Mouse (Mus musculus) layer of hippocampus, postnatal 36 days (tissue): ENCODE results near the gene Pcgf6. TPM values are rescaled to one million over a fixed set of nuclear protein-coding genes. Genes with fewer than 3 reads are reported as not detected.

Source experiments
- DNase-seq, 2 experiments: peaks; one replicate each; pipeline ENCODE4 v3.0.0; 2022
- total RNA-seq, 2 experiments: library from RNA; stranded (reverse); gene quantifications; 2 replicates each; pipeline ENCODE4 v1.2.3; 2021

The Pcgf6 gene
- total RNA-seq, result 10 to 100 TPM; 21.3 to 24.6 TPM

DNA sequence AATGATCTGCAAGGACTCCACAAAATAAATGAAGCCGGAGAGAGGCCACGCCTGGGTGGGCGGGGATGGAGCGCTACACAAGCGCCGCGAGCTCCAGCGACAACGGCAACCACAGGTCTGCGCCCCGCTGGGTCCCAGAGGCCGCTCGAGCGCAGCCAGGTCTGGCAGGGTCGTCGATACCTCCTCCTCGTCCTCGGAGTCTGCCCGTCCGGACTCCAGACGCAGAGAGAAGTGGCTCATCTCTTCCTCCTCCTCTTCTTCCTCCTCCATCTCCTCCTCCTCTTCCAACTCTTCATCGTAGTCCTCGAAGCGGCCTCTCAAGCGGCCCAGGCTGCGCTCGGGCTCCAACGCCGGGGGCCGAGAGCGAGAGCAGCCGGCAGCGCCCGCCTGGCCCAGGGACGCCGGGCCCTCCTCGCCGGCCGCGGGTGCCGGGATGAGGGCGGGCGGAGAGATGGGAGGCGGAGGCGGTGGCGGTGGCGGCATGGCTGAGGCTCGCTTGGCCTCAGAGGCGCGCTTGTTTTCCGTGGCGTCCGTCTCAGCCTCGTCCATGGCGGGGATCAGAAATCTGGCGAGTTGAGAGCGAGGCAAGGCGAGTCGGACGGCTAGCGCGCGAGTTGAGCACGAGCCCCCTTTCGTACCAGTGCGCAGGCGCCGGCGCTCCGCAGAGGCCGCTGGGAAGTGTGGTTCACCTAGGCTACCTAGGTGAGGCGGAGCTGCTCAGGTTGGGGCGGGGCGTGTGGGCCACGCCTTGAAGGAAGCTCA lies at the start of gene Pcgf6:
Gene Pcgf6 (minus strand): TSS at position 636 of the 762 bp plus-strand sequence.
- peak; percentile 83 to 84 for DNase-seq

DNA sequence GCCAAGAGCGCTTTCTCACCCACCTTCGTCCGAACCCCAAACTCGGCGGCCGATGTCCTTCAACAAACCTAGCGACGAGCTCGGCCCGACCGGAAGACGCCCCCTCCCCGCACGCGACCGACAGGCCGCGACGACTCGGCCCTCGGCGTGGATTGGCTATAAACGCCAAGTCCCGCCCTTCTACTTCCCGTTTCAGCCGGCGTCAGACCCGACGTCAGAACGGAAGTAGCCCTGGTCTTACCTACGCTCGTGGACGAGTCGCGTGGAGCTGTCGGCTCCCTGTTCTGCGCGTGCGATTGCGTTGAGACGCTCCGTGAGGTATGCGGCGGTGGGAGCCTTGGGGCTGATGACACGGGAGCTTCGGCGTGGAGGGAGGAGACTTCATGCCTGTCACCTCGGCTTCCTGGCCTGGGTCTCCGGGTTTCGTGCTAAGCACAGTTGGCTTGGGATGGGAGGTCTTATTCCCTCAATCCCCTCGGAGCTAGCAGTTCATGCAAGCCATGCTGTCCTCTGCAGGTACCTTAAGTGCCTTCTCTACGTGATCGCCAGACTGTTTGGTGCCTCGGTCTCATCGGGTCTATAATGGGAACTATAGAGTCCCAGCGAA lies 39.9 kb upstream of the Pcgf6 start, which contains the start of the genes Usmg5 and Pdcd11:
Gene Usmg5 (minus strand): TSS at position 98 of the 607 bp plus-strand sequence.
Gene Pdcd11 (plus strand): TSS at position 219 of the 607 bp plus-strand sequence.
- DNase-seq, result peak; percentile 97

DNA sequence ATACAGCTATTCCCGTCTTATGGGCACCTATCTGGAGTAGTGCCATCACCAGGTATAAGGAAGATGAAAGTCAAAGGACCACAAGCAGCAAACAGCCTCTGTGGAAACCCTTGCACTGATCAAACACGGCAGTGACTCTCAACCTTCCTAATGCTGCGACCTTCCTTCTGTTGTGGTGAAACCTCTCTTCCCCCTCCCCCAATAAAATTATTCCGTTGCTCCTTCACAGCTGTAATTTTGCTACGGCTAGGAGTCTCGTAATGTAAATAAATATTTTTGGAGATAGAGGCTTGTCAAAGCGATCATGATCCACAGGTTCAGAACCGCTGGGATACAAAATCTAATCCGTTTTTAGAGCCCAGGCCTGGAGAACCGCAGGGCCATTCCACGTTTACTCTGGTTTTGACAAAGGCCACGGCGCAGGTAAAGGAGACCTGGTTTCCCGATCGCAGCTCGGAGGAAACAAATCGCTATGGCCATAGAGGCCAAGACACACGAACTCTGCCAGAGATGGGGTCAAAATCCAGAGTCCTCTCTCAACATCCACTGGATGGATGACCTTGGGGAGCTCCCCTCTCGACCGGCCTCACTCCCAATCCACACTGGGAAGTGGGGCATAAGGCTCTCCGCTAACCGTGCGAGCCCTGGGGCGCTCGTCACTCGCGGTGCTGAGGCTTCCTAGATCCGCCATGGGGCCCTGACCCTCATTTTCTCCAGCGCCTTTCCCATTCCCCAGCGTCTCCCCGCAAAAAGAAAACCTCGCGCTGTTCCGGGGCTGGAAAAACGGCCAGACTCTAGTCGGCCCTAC lies 39.2 kb upstream of the Pcgf6 start:
- DNase-seq, result peak in 1 of 2 experiments; percentile 16

DNA sequence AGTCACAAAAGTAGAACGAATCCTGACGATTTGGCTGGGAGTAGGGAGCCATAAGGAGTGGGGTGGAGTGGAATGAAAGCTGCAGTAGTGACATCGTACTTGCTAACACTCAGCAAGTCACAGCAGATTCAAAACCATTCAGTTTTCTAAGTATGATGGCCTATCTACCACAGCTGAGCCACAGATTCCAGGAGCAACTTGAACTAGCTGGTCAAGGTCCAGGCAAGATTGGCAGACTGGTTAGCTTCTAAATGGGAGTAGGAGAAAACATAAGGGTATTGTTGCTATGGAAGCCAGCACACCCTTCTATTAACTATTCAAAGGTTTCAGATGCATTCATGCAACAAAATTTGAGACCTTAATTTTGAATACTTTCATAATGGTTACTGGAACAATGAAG lies 37.5 kb upstream of the Pcgf6 start:
- no peak for DNase-seq

DNA sequence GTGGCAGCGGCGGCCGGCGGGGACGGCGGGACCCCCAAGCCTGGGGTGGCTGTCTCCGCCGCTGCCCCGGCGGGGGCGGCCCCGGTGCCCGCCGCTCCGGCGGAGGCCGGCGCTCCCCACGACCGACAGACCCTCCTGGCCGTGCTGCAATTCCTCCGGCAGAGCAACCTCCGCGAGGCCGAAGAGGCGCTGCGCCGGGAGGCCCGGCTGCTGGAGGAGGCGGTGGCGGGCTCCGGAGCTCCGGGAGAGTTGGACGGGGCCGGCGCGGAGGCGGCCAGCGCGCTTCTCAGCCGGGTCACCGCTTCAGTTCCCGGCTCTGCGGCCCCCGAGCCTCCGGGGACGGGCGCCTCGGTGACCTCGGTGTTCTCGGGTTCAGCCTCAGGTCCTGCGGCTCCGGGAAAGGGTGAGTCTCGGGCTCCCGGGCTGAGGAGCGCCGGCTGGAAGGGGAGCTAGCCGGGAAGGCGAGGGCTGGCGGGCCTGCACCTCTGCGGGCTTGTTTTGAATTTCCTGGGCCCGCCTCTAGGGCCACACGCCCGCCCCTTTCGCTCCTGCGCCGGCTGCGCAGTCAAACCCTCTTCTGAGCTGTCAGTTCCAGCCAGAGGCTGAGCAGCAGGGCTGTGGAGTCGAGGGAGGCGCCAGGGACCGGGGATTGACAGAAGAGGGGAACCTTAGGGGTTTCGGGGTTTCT lies 17.4 kb upstream of the Pcgf6 start:
- DNase-seq, result peak; percentile 85 to 87

DNA sequence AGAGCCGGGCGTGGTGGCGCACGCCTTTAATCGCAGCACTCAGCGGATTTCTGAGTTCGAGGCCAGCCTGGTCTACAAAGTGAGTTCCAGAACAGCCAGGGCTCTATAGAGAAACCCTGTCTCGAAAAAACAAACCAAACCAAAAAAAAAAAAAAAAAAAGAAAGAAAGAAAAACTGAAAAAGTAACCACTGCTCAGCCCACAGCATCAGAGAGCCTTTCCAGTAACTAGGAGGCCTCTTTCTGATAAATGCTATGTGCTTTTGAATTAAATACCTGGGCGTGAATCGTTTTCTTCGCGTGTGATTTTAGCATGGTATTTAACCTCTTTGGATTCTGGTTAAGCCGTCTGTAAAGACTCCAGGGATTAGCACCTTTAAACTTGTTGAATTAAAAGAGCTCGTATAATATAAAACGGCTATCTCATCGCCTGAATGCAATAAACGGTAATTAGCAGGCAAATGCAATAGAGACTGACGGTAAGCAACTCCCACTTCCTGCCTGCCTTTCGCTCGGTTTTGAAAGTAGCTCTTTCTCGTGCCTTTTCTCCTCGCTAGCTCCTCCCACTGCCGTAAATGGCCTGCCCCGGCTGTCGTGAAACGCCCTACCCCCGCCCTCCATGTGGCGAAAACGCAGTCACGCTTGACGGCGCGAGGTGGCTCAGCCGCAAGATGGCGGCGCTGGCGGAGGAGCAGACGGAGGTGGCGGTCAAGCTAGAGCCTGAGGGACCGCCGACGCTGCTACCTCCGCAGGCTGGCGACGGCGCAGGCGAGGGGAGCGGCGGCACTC lies 16.6 kb upstream of the Pcgf6 start, which contains the start of gene Taf5:
Gene Taf5 (plus strand): TSS at position 651 of the 787 bp plus-strand sequence.
- DNase-seq, result peak; percentile 95 to 97

DNA sequence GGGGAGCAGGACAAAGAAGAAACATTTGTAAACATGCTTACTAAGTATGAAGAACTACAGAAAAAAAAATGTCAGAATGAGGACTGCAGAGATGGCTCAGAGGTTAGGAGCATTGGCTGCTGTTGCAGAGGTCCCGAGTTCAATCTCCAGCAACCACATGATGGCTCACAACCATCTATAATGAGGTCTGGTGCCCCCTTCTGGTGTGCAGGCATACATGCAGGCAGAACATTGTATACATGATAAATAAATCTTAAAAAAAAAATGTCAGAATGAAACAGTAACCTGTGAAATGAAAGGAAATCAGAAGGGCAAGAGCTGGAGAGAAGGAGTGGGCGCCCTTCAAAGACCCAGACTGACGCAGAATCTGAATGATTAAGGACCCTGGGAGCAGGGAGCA lies 15.2 kb upstream of the Pcgf6 start:
- DNase-seq, result no peak

DNA sequence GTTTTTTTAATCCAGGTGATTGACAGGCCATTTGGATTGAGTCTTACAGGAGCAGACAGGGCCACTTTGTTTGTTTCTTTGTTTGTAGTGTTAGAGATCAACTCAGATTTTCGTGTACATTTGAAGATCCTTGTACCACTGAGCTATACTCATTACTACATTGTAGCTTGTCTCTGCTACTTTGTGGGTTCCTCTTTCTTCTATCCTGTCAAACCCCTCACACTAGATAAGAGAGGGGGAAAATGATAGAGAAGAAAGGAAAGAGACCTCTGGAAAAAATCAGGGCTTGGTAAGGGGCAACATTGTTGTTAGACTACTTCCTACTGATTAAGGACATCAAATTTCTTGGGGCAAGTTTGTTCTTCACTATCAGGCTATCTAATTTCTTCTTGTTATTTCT lies 7.0 kb upstream of the Pcgf6 start:
- DNase-seq, result no peak

DNA sequence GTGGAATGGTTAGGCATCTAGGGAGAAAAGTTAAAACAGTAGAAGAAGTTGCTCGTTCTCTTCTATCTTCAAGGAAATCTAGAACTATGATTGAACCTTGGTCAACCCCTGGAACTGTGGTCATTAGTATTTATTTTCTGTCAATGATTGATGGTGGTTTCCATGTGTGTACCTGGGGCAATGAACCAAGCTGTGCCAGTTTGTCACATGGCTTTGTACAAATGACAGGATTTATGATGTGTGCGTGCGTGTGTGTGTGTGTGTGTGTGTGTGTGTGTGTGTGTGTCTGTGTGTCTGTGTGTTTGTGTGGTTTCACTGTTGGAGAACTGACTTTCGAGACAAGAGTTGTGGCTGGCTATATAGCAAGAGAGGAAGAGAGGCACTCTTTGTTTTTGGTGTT lies 2.8 kb upstream of the Pcgf6 start:
- DNase-seq, result no peak

DNA sequence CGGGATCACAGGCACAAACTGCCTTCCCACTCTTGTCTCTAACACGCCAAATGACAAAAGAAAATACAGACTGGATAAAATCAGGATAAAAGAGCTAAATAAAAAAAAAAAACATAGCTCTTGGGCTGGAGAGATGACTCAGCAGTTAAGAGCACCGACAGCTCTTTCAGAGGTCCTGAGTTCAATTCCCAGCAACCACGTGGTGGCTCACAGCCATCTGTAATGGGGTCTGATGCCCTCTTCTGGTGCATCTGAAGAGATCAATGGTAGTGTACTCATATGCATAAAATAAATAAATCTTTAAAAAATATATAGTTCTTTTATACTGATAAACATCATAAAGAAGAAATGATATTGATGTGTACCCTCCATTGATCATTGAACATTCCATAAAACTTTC lies 2.2 kb upstream of the Pcgf6 start:
- DNase-seq, result no peak

DNA sequence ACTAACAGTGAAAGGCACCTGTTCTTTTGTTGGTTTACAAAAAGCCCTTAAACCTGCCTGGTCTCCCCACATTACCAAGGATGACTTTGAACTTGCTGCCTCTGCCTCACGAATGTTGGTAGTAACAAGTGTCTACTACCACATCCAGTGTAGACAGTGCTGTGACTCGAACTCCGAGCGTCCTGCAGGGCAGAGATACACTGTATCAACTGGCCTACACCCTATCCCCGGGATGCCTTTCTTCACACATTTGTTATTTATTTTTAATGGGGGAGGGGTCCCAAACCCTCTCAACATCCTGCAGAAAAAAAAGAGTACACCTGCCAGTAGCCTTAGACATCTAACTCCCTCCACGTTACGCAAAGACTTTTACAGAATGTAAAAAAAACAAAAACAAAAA lies 866 bp downstream of the Pcgf6 start:
- DNase-seq, result no peak

DNA sequence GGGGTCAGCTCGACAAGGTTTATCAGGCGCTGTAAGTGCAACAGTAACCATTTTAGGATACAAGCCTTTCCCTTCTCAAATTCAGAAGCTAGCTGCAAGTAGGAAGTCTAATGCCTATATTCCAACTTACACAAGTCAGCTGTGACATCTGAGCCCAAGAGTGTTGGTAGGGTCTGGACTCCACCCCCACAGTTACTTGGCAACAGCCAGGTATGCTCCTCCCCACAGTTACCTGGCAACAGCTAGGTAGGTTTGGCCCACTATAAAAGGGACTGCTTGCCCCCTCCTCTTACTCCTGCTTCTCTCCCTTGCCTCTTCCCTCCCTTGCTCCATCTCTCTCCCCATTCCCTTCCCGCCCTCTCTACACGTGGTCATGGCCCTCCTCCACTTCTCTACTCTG lies 1.6 kb downstream of the Pcgf6 start:
- no peak for DNase-seq

DNA sequence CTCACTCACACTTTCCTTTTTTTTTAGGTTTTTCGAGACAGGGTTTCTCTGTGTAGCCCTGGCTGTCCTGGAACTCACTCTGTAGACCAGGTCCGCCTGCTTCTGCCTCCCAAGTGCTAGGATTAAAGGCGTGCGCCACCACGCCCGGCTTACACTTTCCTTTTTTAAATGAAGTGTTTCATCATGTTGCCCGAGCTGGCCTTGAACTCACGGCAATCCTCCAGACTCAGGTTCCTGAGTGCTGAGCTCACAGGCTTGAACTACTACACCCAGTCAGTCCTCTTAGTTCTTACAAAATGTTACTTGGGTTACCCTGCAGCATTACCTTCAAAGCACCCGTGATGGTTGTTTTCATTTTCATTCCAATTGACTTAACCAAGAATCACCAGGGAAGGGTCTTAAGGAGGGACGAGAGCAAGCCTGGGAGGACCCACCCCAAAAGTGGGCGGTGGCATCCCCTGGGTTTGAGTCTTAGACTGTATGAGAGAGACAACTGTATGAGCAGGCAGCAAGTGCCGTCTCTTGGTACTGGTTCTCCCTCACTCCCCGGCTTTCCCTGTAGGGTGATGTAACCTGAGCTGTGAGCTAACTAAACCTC lies 3.4 kb downstream of the Pcgf6 start:
- no peak for DNase-seq

DNA sequence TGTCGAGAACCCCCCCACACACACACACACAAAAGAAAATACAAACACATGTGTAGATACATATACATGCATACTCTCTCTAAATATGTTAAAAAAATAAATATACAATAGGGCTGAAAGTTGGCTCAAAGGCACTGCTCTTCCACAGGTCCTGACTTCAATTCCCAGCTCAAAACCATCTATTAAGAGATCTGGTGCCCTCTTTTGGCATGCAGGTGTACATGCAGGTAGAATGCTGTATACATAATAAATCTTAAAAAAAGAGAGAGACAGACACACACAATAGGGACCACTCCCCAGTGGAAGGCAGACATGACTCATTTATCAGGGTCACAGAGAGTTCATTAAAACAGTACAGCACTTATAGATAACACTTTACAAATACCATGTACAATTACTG lies 4.4 kb downstream of the Pcgf6 start:
- DNase-seq, result no peak

DNA sequence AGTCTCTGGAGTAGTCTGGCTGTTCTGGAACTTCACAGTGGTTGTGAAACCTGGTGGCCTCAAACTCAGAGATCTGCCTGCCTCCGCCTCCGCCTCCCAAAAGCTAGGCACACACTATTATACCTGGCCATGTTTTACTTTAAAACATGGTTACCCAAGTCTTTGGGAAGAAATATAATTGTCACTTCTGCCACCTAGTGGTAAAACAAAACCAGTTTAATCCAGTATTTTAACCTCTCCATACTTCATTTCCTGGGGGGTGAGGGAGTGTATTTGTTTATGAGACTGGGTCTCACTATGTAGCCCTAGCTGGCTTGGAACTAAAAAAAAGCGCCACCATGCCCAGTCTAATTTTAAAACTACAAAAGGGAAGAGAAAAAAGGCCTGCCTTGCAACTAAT lies 7.1 kb downstream of the Pcgf6 start:
- no peak for DNase-seq

DNA sequence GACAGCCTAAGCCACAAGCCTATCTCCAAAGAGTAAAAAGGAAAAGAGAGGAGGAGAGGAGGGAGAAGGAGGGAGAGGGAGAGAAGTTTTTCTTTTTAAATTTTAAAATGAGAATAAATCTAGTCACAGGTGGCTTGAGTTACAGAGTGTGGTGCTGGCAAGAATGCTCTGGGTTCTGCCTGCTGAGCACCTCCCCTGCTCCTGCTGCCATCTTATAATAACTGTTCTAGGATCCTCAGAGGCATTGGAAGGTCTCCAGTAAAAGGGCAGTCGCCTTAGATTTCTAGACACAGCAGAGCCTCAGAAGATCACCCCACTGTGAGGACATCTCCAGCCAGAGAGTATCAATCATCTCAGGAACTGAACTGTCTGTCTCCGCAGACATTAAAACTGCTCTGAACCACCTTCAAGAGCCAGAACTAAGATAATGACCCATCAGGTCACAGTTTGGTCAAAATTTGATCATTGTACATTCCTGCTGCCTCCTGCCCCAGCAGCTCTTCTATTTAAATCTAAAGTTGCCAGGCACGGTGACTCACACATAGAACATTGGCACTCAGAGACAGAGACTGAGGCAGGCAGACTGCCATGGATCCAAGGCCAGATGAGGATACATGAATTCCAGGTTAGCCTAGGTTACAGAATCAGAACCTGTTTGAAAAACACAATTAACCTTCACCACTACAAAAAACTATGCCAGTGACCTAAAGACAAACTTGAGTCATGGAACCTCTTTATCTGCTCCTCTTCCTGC lies 9.8 kb downstream of the Pcgf6 start:
- no peak for DNase-seq

DNA sequence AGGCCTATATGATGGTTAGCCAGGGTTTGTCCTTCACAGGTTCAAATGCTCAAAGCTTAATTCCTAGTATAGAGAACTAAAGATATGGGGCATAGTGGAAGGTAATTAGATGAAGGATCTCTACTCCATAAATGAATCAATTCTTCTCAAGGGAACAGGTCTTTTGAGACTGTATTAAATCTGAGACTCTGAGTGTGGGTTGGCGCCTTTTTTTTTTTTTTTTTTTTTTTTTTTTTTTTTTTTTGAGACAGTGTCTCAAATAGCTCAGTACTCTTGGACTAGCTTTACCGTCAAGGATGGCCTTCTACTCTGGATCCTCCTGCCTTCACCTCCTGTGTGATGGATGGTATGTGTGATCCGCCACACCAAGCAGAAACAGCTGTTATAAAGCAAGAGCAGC lies 14.1 kb downstream of the Pcgf6 start:
- no peak for DNase-seq

DNA sequence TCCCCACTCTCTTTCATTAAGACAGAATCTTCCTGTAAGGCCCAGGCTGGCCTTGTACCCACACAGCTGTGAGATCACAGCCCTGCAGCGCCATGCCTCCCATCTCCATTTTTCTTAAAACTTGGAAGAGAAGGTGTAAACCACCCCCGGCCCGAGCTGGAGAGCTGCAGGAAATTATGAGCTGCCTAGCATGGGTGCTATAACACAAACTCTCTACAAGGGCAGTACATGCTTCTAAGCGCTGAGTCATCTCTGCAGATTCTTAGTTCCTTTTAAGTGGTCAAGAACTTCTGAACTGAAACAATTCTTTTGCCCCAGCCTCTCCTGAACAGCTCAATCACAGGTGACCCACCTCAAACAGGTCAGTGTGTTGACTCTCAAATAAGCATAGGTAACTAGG lies 15.8 kb downstream of the Pcgf6 start:
- DNase-seq, result no peak

DNA sequence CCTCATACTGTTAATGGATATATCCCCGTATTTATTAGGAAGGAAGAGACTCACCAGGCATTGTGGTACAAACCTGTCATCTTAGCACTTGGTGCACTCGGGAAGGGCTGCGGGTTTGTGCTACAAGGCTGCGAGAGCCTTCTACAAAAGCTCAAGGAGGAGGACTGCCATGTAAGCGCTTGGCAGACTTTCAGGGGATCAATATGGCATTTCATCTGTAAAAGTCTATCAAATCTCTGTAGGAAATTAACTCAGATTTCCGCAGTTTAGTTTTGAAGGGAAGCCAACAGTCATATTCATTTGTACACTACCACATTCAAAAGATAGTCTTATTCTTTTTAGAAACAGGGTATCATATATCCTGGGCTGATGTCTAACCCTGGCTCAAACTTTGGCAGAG lies 18.9 kb downstream of the Pcgf6 start:
- DNase-seq, result no peak

DNA sequence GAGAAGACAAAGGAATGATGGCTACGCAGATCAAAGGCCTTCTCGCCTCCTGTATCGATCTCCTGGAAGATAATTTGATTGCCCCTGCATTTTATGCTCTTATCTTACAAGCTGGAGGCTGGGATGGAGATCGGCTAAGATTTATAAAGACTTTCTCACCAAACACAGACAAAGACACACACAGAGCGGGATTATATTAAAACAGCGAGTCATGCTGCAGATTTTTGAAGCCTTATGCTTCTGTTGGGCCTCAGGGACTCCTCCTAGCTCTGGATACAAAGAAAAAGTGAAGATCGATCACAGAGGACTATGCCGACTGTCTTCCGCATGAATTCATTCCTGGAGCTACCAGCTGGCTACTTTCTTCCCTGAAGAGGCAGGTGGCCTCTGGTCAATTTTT lies 20.9 kb downstream of the Pcgf6 start:
- DNase-seq, result no peak

DNA sequence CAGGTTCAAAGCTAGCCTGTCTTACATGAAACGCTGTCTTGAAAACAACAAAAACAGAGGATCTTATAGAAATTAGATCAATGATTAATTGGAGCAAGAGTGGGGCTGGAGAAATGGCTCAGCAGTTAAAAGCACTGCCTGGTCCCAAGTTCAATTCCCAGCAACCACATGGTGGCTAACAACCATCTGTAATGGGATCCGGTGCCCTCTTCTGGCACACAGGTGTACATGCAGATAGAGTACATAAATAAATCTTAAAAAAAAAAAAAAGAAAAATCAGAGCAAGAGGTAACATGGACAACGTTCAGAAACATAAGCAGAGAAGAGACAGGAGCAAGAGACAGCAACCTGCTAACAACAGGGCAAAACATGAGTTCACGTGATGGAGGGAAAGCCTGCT lies 24.2 kb downstream of the Pcgf6 start:
- no peak for DNase-seq
